Mouse (Mus musculus): Measurements from ENCODE around the gene Rpl3.

GRCm38 (mm10) chr15:80028862-80029261, 62.8 kb downstream of the Rpl3 start:
- no peak for TF ChIP-seq FLI1 (IDR thresholded peaks at IDR 0.05; ENCODE audit: low read length)
- no peak for TF ChIP-seq GATA1 (IDR thresholded peaks at IDR 0.05; ENCODE audit: borderline replicate concordance, low read length)

Data from megakaryocyte, embryonic 14.5 days (primary cell).